Mouse (Mus musculus) myocyte (in vitro differentiated cells): ENCODE measurements around the gene Qrich2. TPM values are rescaled to one million over a fixed set of nuclear protein-coding genes. Genes with fewer than 3 reads are reported as not detected.

Experiments used
- H3K27me3 ChIP-seq: one replicate; pipeline ENCODE4 v1.6.1; 2011; ENCODE audit not compliant: control insufficient read depth, insufficient read depth, insufficient read length
- H3K36me3 ChIP-seq: one replicate; pipeline ENCODE4 v1.6.1; 2011; ENCODE audit not compliant: control insufficient read depth, insufficient read depth
- H3K4me2 ChIP-seq: one replicate; pipeline ENCODE4 v1.6.1; 2011; ENCODE audit warnings: low read depth, control low read depth
- H3K4me3 ChIP-seq: one replicate; pipeline ENCODE4 v1.5.1; 2011; ENCODE audit warnings: mild to moderate bottlenecking, control low read depth, moderate library complexity
- H3K79me2 ChIP-seq: one replicate; pipeline ENCODE4 v1.6.1; 2011; ENCODE audit not compliant: control insufficient read depth, insufficient read depth
- H3ac ChIP-seq: one replicate; pipeline ENCODE4 v1.6.1; 2011; ENCODE audit not compliant: control insufficient read depth, insufficient read length
- CEBPB ChIP-seq: IDR thresholded peaks from 2 replicates; pipeline ENCODE4 v1.6.1; 2011; ENCODE audit warnings: mild to moderate bottlenecking, moderate library complexity; ENCODE audit not compliant: poor library complexity, insufficient read depth, severe bottlenecking
- E2F4 ChIP-seq: IDR thresholded peaks from one replicate; pipeline ENCODE4 v1.6.1; 2011; ENCODE audit warnings: mild to moderate bottlenecking, control low read depth, moderate library complexity; ENCODE audit not compliant: insufficient read depth
- MAX ChIP-seq: IDR thresholded peaks from one replicate; pipeline ENCODE4 v1.6.1; 2011; ENCODE audit warnings: low read depth, mild to moderate bottlenecking, control low read depth
- MYOD1 ChIP-seq, 3 experiments: IDR thresholded peaks; one replicate each; pipeline ENCODE4 v1.6.1; 2011; ENCODE audit warnings: control low read depth in 2 of 3, low read depth in 2 of 3, mild to moderate bottlenecking in 2 of 3, moderate library complexity in 1 of 3; ENCODE audit not compliant: insufficient read length in 2 of 3, control insufficient read depth in 1 of 3
- MYOG ChIP-seq, 3 experiments: IDR thresholded peaks; one replicate each; pipeline ENCODE4 v1.6.1; 2011; ENCODE audit warnings: control low read depth in 2 of 3, low read depth in 2 of 3, mild to moderate bottlenecking in 2 of 3; ENCODE audit not compliant: insufficient read length in 2 of 3, control insufficient read depth in 1 of 3, insufficient read depth in 1 of 3
- POLR2A ChIP-seq: IDR thresholded peaks from one replicate; pipeline ENCODE4 v1.6.1; 2011; ENCODE audit warnings: low read depth, mild to moderate bottlenecking, control low read depth, moderate library complexity; ENCODE audit not compliant: insufficient read length
- POLR2AphosphoS2 ChIP-seq: IDR thresholded peaks from one replicate; pipeline ENCODE4 v1.6.1; 2011; ENCODE audit warnings: low read depth, control low read depth; ENCODE audit not compliant: insufficient read length
- REST ChIP-seq: IDR thresholded peaks from one replicate; pipeline ENCODE4 v1.6.1; 2011; ENCODE audit warnings: mild to moderate bottlenecking, control low read depth, moderate library complexity; ENCODE audit not compliant: insufficient read depth, insufficient read length
- SRF ChIP-seq: IDR thresholded peaks from one replicate; pipeline ENCODE4 v1.6.1; 2011; ENCODE audit warnings: low read depth; ENCODE audit not compliant: control insufficient read depth, insufficient read length
- TCF12 ChIP-seq: IDR thresholded peaks from one replicate; pipeline ENCODE4 v1.6.1; 2011; ENCODE audit warnings: mild to moderate bottlenecking, control low read depth; ENCODE audit not compliant: poor library complexity, insufficient read depth, severe bottlenecking
- TCF3 ChIP-seq: IDR thresholded peaks from one replicate; pipeline ENCODE4 v1.6.1; 2011; ENCODE audit warnings: low read depth, control low read depth; ENCODE audit not compliant: insufficient read length
- USF1 ChIP-seq: IDR thresholded peaks from one replicate; pipeline ENCODE4 v1.6.1; 2011; ENCODE audit warnings: low read depth, mild to moderate bottlenecking, control low read depth, moderate library complexity
- polyA plus RNA-seq: library from polyadenylated mRNA; unstranded; fragments of >200 nt; fragmentation: generic; extraction: Trizol; gene quantifications from one replicate; pipeline ENCODE4 v1.2.1, GENCODE M21; 2012; ENCODE audit warnings: missing spikeins

Qrich2 gene
- polyA plus RNA-seq, 1 experiment = not detected

DNA sequence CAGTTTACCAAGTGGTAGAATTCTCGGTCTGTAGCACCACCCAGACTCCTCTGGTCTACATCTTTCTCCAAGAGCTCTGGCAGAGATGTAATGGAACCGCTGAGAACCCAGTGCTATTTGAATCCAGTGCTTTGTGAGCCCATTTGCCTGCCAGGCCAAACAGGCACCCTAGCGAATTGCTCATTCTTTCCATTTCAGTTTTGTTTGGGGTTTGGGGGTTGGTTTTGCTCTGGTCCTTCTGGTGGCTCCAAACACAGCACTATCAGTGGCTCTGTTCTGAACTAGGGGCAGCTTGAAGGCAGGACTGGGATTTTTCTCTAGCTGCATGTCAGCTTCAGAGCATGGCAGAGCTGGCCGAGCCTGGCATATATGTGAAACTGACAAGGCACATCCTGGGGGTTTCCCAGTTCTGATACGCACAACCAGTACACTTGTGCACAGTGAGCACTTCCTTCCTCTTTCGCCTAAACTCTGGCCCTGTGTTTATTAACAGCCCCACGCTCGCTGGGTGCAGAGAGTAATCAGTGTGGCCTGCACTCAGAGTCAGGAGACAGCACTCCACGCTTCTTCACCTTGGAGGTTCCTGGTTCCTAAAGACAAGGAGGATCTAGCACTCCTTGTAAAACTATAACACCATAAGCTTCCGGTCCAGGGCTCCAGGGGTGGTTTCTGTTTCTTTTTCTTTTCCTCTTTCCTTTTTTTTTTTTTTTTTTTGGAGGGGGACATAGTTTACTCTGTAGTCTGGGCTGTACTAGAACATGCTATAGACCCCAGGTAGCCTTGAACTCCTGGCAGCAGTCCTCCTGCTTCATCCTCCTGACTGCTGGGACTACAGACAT, 42.0 kb downstream of the Qrich2 start:
- no peak for TF ChIP-seq TCF3
- H3ac ChIP-seq = no peak overlapping the region
- H3K79me2 ChIP-seq = no peaks in the 10 kb centered on the region
- H3K4me3 ChIP-seq = no peak overlapping the region
- no peaks in the 10 kb centered on the region for H3K27me3 ChIP-seq
- H3K36me3 ChIP-seq = no peaks in the 10 kb centered on the region
- no peak overlapping the region for H3K4me2 ChIP-seq

- no peak overlapping the region for H3ac ChIP-seq
- no peaks in the 10 kb centered on the region for H3K27me3 ChIP-seq
- H3K4me3 ChIP-seq = no peak overlapping the region
- H3K4me2 ChIP-seq = no peak overlapping the region
- H3K36me3 ChIP-seq = no peaks in the 10 kb centered on the region
- TF ChIP-seq MYOG (IDR thresholded peaks at IDR 0.05; ENCODE audit: control insufficient read depth in 1 of 3, insufficient read depth in 1 of 3, insufficient read length in 2 of 3, low read depth in 2 of 3) (no peak), POLR2A (no peak), MYOD1 (IDR thresholded peaks at IDR 0.05; ENCODE audit: control insufficient read depth in 1 of 3, insufficient read length in 2 of 3, low read depth in 2 of 3) (no peak), TCF12 (no peak), CEBPB (no peak), REST (no peak), POLR2AphosphoS2 (no peak), USF1 (no peak), SRF (no peak), E2F4 (no peak), MAX (no peak), TCF3 (no peak)
- H3K79me2 ChIP-seq = no peaks in the 10 kb centered on the region
Observed at GRCm38 (mm10) chr11:116423214-116423613, 42.8 kb downstream of the Qrich2 start.

- H3K36me3 ChIP-seq = no peaks in the 10 kb centered on the region
- TF ChIP-seq TCF12 = no peak
- no peak for TF ChIP-seq POLR2AphosphoS2
- no peak for TF ChIP-seq TCF3
- no peak for TF ChIP-seq MYOG (IDR thresholded peaks at IDR 0.05; ENCODE audit: control insufficient read depth in 1 of 3, insufficient read depth in 1 of 3, insufficient read length in 2 of 3, low read depth in 2 of 3)
- no peak for TF ChIP-seq USF1
- no peak for TF ChIP-seq POLR2A
- no peak for TF ChIP-seq MAX
- TF ChIP-seq E2F4 = no peak
- no peak for TF ChIP-seq REST
- TF ChIP-seq CEBPB = no peak
- no peak for TF ChIP-seq MYOD1 (IDR thresholded peaks at IDR 0.05; ENCODE audit: control insufficient read depth in 1 of 3, insufficient read length in 2 of 3, low read depth in 2 of 3)
- TF ChIP-seq SRF = no peak
Observed at GRCm38 (mm10) chr11:116422562-116422961, 43.5 kb downstream of the Qrich2 start.

GRCm38 (mm10) chr11:116421102-116421501, 44.9 kb downstream of the Qrich2 start:
- Histone ChIP-seq H3ac (no peak overlapping the region), H3K4me3 (no peak overlapping the region), H3K36me3 (no peaks in the 10 kb centered on the region), H3K4me2 (no peak overlapping the region), H3K27me3 (no peaks in the 10 kb centered on the region), H3K79me2 (no peaks in the 10 kb centered on the region)
- TF ChIP-seq REST = no peak
- no peak for TF ChIP-seq E2F4
- TF ChIP-seq USF1 = no peak
- TF ChIP-seq TCF12 = no peak
- no peak for TF ChIP-seq MAX
- no peak for TF ChIP-seq POLR2AphosphoS2
- TF ChIP-seq MYOG (IDR thresholded peaks at IDR 0.05; ENCODE audit: control insufficient read depth in 1 of 3, insufficient read depth in 1 of 3, insufficient read length in 2 of 3, low read depth in 2 of 3) = no peak
- no peak for TF ChIP-seq CEBPB
- TF ChIP-seq MYOD1 (IDR thresholded peaks at IDR 0.05; ENCODE audit: control insufficient read depth in 1 of 3, insufficient read length in 2 of 3, low read depth in 2 of 3) = no peak
- TF ChIP-seq TCF3 = no peak
- no peak for TF ChIP-seq POLR2A
- TF ChIP-seq SRF = no peak

More at GRCm38 (mm10) chr11:116422562-116422961, 43.5 kb downstream of the Qrich2 start:
- Histone ChIP-seq H3K4me2 (no peak overlapping the region), H3K27me3 (no peaks in the 10 kb centered on the region), H3ac (no peak overlapping the region), H3K79me2 (no peaks in the 10 kb centered on the region), H3K4me3 (no peak overlapping the region)
